Mouse (Mus musculus) neural tube, embryonic 14.5 days (tissue): ENCODE data around the gene Fbxo27. TPM values are rescaled to one million over a fixed set of nuclear protein-coding genes. Genes with fewer than 3 reads are reported as not detected.
"Not testable (repeated sequence)": the region's sequence is repeated elsewhere in the genome, so short reads cannot be mapped to it uniquely, and the experiment has no call there.

ENCODE experiments used
- ATAC-seq: fragments of 200-750 bp; cut with Nextera tagmentation; 2 replicates; pipeline ENCODE4 v1.8.0; 2017; ENCODE audit warnings: low read depth, mild to moderate bottlenecking, moderate TSS enrichment, moderate library complexity
- H3K27ac ChIP-seq: fragments of 300-500 bp; sonication (generic); 2 replicates; pipeline ENCODE4 v1.5.1; 2014; ENCODE audit warnings: low read depth, mild to moderate bottlenecking, control low read depth, low read length, moderate library complexity, mixed read lengths
- H3K27me3 ChIP-seq: fragments of 300-500 bp; sonication (generic); 2 replicates; pipeline ENCODE4 v1.6.1; 2014; ENCODE audit warnings: low read length; ENCODE audit not compliant: control insufficient read depth, insufficient read depth
- H3K36me3 ChIP-seq: fragments of 300-500 bp; sonication (generic); 2 replicates; pipeline ENCODE4 v1.6.1; 2014; ENCODE audit warnings: low read length, mixed read lengths; ENCODE audit not compliant: control insufficient read depth, insufficient read depth
- H3K4me1 ChIP-seq: fragments of 300-500 bp; sonication (generic); 2 replicates; pipeline ENCODE4 v1.6.1; 2014; ENCODE audit warnings: low read length; ENCODE audit not compliant: control insufficient read depth, insufficient read depth
- H3K4me2 ChIP-seq: fragments of 300-500 bp; sonication (generic); 2 replicates; pipeline ENCODE4 v1.6.1; 2014; ENCODE audit warnings: mild to moderate bottlenecking, low read depth, low read length, control low read depth
- H3K4me3 ChIP-seq: fragments of 300-500 bp; sonication (generic); 2 replicates; pipeline ENCODE4 v1.5.1; 2014; ENCODE audit warnings: low read depth, low read length, control low read depth, mixed read lengths
- H3K9ac ChIP-seq: fragments of 300-500 bp; sonication (generic); replicated peaks from 2 replicates; pipeline ENCODE4 v1.6.1; 2014; ENCODE audit warnings: low read depth, mild to moderate bottlenecking, control low read depth, low read length, mixed read lengths
- H3K9me3 ChIP-seq: fragments of 300-500 bp; sonication (generic); 2 replicates; pipeline ENCODE4 v1.6.1; 2016; ENCODE audit warnings: low read length; ENCODE audit not compliant: control insufficient read depth
- WGBS: fragments of 180-500 bp; shearing (Covaris S2); extraction: QIAGEN DNeasy Blood & Tissue Kit; methylation state at CpG from one replicate; pipeline ENCODE4 v1.1.7; 2014; 5-methylcytosine and 5-hydroxymethylcytosine counted together
- polyA plus RNA-seq: library from polyadenylated mRNA; unstranded; fragments of >200 nt; fragmentation: Nextera tagmentation; extraction: Ambion mirVana; gene quantifications from 2 replicates; pipeline ENCODE4 v1.2.1, GENCODE M21; 2014

The Fbxo27 gene
- polyA plus RNA-seq, 1 experiment from 2014 or later: 11.8 TPM

- Histone ChIP-seq H3K4me3 (no peak overlapping the region), H3K36me3 (no peaks in the 10 kb centered on the region), H3K27me3 (peaks cover 3% of the 10 kb centered on the region; the same call in 1 of the 2 replicates), H3K4me2 (no peak overlapping the region), H3K9me3 (no peaks in the 10 kb centered on the region), H3K27ac (no peak overlapping the region), H3K4me1 (no peaks in the 10 kb centered on the region), H3K9ac (no peak overlapping the region)
- ATAC-seq: no peak
- WGBS: 72% methylated on average over 8 of the region's 8 CpGs
Measured at GRCm38 (mm10) chr7:28694966-28695511, 2.4 kb downstream of the Fbxo27 start.

- Histone ChIP-seq H3K27me3 (peaks cover 3% of the 10 kb centered on the region; the same call in 1 of the 2 replicates), H3K4me3 (no peak overlapping the region), H3K36me3 (no peaks in the 10 kb centered on the region), H3K4me1 (no peaks in the 10 kb centered on the region), H3K9ac (no peak overlapping the region), H3K4me2 (no peak overlapping the region), H3K9me3 (no peaks in the 10 kb centered on the region), H3K27ac (no peak overlapping the region)
- WGBS: 93% methylated on average over 11 of the region's 11 CpGs
- ATAC-seq: no peak
Measured at GRCm38 (mm10) chr7:28697277-28697676, 4.6 kb downstream of the Fbxo27 start.

DNA sequence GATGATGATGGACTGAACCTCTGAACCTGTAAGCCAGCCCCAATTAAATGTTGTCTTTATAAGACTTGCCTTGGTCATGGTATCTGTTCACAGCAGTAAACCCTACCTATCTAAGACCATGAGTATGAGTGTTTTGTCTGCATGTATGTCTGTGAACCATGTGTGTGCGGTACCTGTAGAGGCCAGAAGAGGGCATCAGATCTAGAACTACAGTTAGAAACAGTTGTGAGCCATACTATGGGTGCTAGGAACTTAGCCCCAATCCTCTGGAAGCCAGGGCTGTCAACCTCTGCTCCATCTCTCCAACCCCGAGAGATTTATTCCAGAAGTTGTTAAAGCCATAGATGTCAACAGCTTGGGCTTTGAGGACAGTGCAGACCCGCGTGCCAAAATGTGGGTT lies 7.6 kb downstream of the Fbxo27 start:
- ATAC-seq: no peak
- no peaks in the 10 kb centered on the region for H3K4me1 ChIP-seq
- H3K4me3 ChIP-seq: no peak overlapping the region
- no peak overlapping the region for H3K27ac ChIP-seq
- no peaks in the 10 kb centered on the region for H3K27me3 ChIP-seq
- no peak overlapping the region for H3K9ac ChIP-seq
- no peak overlapping the region for H3K4me2 ChIP-seq
- no peaks in the 10 kb centered on the region for H3K9me3 ChIP-seq
- no peaks in the 10 kb centered on the region for H3K36me3 ChIP-seq
- 93% methylated on average over 4 of the region's 4 CpGs for WGBS

- not testable (repeated sequence) for H3K4me3 ChIP-seq, H3K36me3 ChIP-seq, H3K27ac ChIP-seq, H3K27me3 ChIP-seq, H3K9ac ChIP-seq, ATAC-seq, H3K9me3 ChIP-seq, H3K4me2 ChIP-seq, H3K4me1 ChIP-seq
- WGBS: 95% methylated on average over 12 of the region's 12 CpGs
Measured at GRCm38 (mm10) chr7:28701306-28701705, 8.7 kb downstream of the Fbxo27 start.

GRCm38 (mm10) chr7:28702601-28703143 lies 10.0 kb downstream of the Fbxo27 start:
- H3K4me3 ChIP-seq: no peak overlapping the region
- no peaks in the 10 kb centered on the region for H3K36me3 ChIP-seq
- no peak overlapping the region for H3K27ac ChIP-seq
- no peak for ATAC-seq
- H3K9me3 ChIP-seq: no peaks in the 10 kb centered on the region
- no peak overlapping the region for H3K9ac ChIP-seq
- no peak overlapping the region for H3K4me2 ChIP-seq
- H3K27me3 ChIP-seq: no peaks in the 10 kb centered on the region
- WGBS: 73% methylated on average over 9 of the region's 9 CpGs
- no peaks in the 10 kb centered on the region for H3K4me1 ChIP-seq

DNA sequence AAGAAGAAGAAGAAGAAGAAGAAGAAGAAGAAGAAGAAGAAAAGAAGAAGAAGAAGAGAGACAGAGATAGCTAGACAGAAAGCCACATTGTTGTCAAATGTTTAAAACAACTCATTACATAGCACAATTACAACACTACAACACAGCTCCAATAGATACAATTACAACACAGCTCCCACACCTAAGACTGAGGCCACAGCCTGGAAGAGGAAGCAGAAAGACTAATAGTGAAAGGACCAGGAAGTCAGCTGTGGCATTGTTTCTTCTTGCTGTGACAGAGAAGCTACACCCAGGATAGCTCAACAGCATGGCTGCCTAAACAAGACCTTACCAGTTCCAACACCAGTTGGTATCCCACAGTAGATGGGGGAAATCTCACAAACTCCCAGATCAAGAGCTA lies 16.8 kb downstream of the Fbxo27 start:
- ATAC-seq: no peak
- Histone ChIP-seq H3K4me3 (no peak overlapping the region), H3K4me1 (no peaks in the 10 kb centered on the region), H3K36me3 (no peaks in the 10 kb centered on the region), H3K27me3 (no peaks in the 10 kb centered on the region), H3K9me3 (no peaks in the 10 kb centered on the region), H3K4me2 (no peak overlapping the region), H3K9ac (no peak overlapping the region), H3K27ac (no peak overlapping the region)

GRCm38 (mm10) chr7:28710962-28711361 lies 18.3 kb downstream of the Fbxo27 start:
- Histone ChIP-seq H3K4me2 (no peak overlapping the region), H3K36me3 (no peaks in the 10 kb centered on the region), H3K4me1 (no peaks in the 10 kb centered on the region), H3K9ac (no peak overlapping the region), H3K27me3 (no peaks in the 10 kb centered on the region), H3K4me3 (no peak overlapping the region), H3K9me3 (no peaks in the 10 kb centered on the region), H3K27ac (no peak overlapping the region)
- ATAC-seq: no peak
- WGBS: 60% methylated on average over 3 of the region's 3 CpGs

- H3K4me2 ChIP-seq: no peak overlapping the region
- ATAC-seq: no peak
- no peak overlapping the region for H3K9ac ChIP-seq
- no peak overlapping the region for H3K27ac ChIP-seq
- H3K9me3 ChIP-seq: no peaks in the 10 kb centered on the region
- no peaks in the 10 kb centered on the region for H3K36me3 ChIP-seq
- H3K4me1 ChIP-seq: no peaks in the 10 kb centered on the region
- H3K4me3 ChIP-seq: no peak overlapping the region
- 82% methylated on average over 5 of the region's 5 CpGs for WGBS
- no peaks in the 10 kb centered on the region for H3K27me3 ChIP-seq
Measured at GRCm38 (mm10) chr7:28714667-28715066, 22.0 kb downstream of the Fbxo27 start.

GRCm38 (mm10) chr7:28715598-28715997 lies 22.9 kb downstream of the Fbxo27 start:
- no peaks in the 10 kb centered on the region for H3K27me3 ChIP-seq
- H3K36me3 ChIP-seq: no peaks in the 10 kb centered on the region
- H3K4me3 ChIP-seq: no peak overlapping the region
- no peak overlapping the region for H3K9ac ChIP-seq
- no peaks in the 10 kb centered on the region for H3K9me3 ChIP-seq
- H3K4me1 ChIP-seq: no peaks in the 10 kb centered on the region
- no peak overlapping the region for H3K4me2 ChIP-seq
- ATAC-seq: no peak
- H3K27ac ChIP-seq: no peak overlapping the region
- 99% methylated on average over 2 of the region's 2 CpGs for WGBS
